Mouse (Mus musculus): ENCODE measurements at regions not wholly inside any gene's neighbourhood (a gene's known extent, or its start where the extent isn't known, plus 50 kb on each side); places are given as distances from the start of the nearest gene placed in this dataset.

DNA sequence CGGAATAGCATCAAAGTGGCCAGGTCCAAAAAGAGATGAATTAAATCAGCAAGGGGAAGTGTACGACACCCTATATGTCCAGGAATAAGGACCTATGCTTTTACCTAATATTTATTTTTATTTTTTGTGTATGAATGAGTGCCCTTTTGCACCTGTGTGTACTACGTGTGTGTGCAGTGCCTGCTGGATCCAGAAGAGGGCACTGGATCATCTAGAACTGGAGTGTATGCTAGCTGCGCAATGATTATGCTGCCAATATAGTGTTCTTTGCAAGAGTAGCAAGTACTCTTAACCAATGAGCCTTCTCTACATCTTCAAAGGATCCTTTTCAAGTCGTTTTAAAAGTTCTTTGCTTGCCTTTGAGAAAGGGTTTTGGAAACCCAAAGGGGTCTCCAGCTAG lies 2034.4 kb upstream of the Tenm3 start:
- Histone ChIP-seq H3K27me3 (ENCODE audit: control insufficient read depth in 1 of 2, insufficient read depth in 2 of 2, low read length in 2 of 2) (no peaks in the 10 kb centered on the region), H3K9ac (ENCODE audit: control insufficient read depth, low read depth, low read length, poor library complexity, severe bottlenecking) (no peak overlapping the region), H3K27ac (ENCODE audit: control insufficient read depth, low read depth, low read length) (no peak overlapping the region), H3K9me3 (replicated peaks; ENCODE audit: insufficient read depth, low read length) (no peaks in the 10 kb centered on the region), H3K4me1 (ENCODE audit: control insufficient read depth in 1 of 2, insufficient read depth in 2 of 2, low read length in 2 of 2) (no peaks in the 10 kb centered on the region), H3K4me3 (ENCODE audit: control insufficient read depth in 1 of 2, insufficient read depth in 1 of 2, low read depth in 2 of 2, low read length in 2 of 2) (no peak overlapping the region), H3K79me2 (ENCODE audit: control insufficient read depth, insufficient read depth, low read length, poor library complexity) (no peaks in the 10 kb centered on the region), H3K36me3 (ENCODE audit: control insufficient read depth in 1 of 2, insufficient read depth in 2 of 2, low read length in 2 of 2) (no peaks in the 10 kb centered on the region)
- DNase-seq (ENCODE audit: low read depth, low spot score), result no peak
- TF ChIP-seq CTCF (IDR thresholded peaks at IDR 0.05 in 2 of 3, conservative IDR thresholded peaks at IDR 0.05 in 1 of 3; ENCODE audit: control insufficient read depth in 1 of 3, insufficient read depth in 1 of 3, low read depth in 2 of 3, low read length in 3 of 3, poor library complexity in 1 of 3, severe bottlenecking in 1 of 3), result peak in 1 of 3 experiments; percentile 4; a peak in 1 of 6 replicates
- TF ChIP-seq ELF1 (IDR thresholded peaks at IDR 0.05; ENCODE audit: low read depth, low read length), result no peak

Measured in MEL (cell line).